Comparison of ENCODE assay signal across 8 mouse cellular contexts in genomic region chr5:45448676-45449075, GRCm38 (mm10). TPM values are rescaled to one million over a fixed set of nuclear protein-coding genes. Genes with fewer than 3 reads are reported as not detected.
DNase-seq lines count a peak whose midpoint lies in the region; ATAC-seq lines count a peak whose summit lies in the region.

No protein-coding gene starts in this region.

- no peak overlapping the region for H3K27ac ChIP-seq in forebrain, embryonic 10.5 days
- no peak overlapping the region for H3K27ac ChIP-seq in kidney, embryonic 14.5 days (ENCODE audit: low read depth, low read length)

- H3K4me2 ChIP-seq in kidney, embryonic 14.5 days (replicated peaks; ENCODE audit: low read depth, low read length), result peak overlapping the region; percentile 75

- peaks cover 27% of the 10 kb centered on the region for H3K4me1 ChIP-seq in forebrain, embryonic 10.5 days
- H3K4me1 ChIP-seq in kidney, embryonic 14.5 days (ENCODE audit: control insufficient read depth, insufficient read depth, low read length), result 0 out of 2 replicates have a peak, but pooled peaks cover 7% of the 10 kb centered on the region

- peak overlapping the region; percentile 63; the same call in 1 of the 2 replicates for H3K9ac ChIP-seq in kidney, embryonic 14.5 days (ENCODE audit: low read depth, low read length)

- H3K27me3 ChIP-seq in forebrain, embryonic 10.5 days (ENCODE audit: poor library complexity, severe bottlenecking), result no peaks in the 10 kb centered on the region
- H3K27me3 ChIP-seq in kidney, embryonic 14.5 days (ENCODE audit: control insufficient read depth, insufficient read depth, low read length), result no peaks in the 10 kb centered on the region

- peaks cover 16% of the 10 kb centered on the region for H3K36me3 ChIP-seq in forebrain, embryonic 10.5 days (replicated peaks)
- H3K36me3 ChIP-seq in kidney, embryonic 14.5 days (ENCODE audit: control insufficient read depth, insufficient read depth, low read length), result peaks cover 5% of the 10 kb centered on the region; the same call in 1 of the 2 replicates

- DNase-seq in right cerebral cortex, postnatal 4 days, result peak; percentile 24
- DNase-seq in right cerebral cortex, postnatal 36 days (ENCODE audit: low spot score in 2 of 2), result no peak
- no peak for DNase-seq in forebrain, embryonic 10.5 days (ENCODE audit: extremely low spot score, low spot score)
- DNase-seq in naive thymus-derived CD4-positive, alpha-beta T cell, adult 2 months (ENCODE audit: low read depth), result peak; percentile 7
- no peak for DNase-seq in frontal cortex, adult 2 months (ENCODE audit: extremely low spot score in 1 of 2, low spot score in 1 of 2)
- DNase-seq in gastrocnemius, postnatal 14 days, result no peak
- DNase-seq in embryo, embryonic 10 days (ENCODE audit: low spot score), result no peak

- H3K4me3 ChIP-seq in forebrain, embryonic 10.5 days, result peak overlapping the region; percentile 75
- H3K4me3 ChIP-seq in kidney, embryonic 14.5 days (ENCODE audit: low read length), result no peak overlapping the region; the same call in 1 of the 2 replicates

- 48% methylated on average over 5 of the region's 5 CpGs for WGBS in forebrain, embryonic 10.5 days
- WGBS in kidney, embryonic 14.5 days, result 72% methylated on average over 5 of the region's 5 CpGs

- intact Hi-C loops in gastrocnemius, postnatal 14 days (cut with DNase I; ENCODE audit: low total_unique reads), result no loop called here

- no peak for ATAC-seq in kidney, embryonic 14.5 days (ENCODE audit: low FRiP score, low TSS enrichment)

- no peaks in the 10 kb centered on the region for H3K9me3 ChIP-seq in forebrain, embryonic 10.5 days
- H3K9me3 ChIP-seq in kidney, embryonic 14.5 days (ENCODE audit: control insufficient read depth, low read length), result no peaks in the 10 kb centered on the region

RNA-seq across cellular contexts. Expression of gene Qdpr, which starts 1.4 kb away (rescaled TPM):
- 126 and 127 TPM in 2 replicates for polyA plus RNA-seq in forebrain, embryonic 10.5 days (2016; fragmentation: Nextera tagmentation; extraction: Ambion mirVana)
- 134 and 146 TPM in 2 replicates for polyA plus RNA-seq in kidney, embryonic 14.5 days (2014; fragmentation: Nextera tagmentation; extraction: Ambion mirVana)
- polyA plus RNA-seq in frontal cortex, adult 2 months (2012; rRNA removed), result 208 TPM in 2 replicates
- 100 to 1,000 TPM; 101 to 112 TPM for total RNA-seq in gastrocnemius, postnatal 14 days (2021)

RNA-seq across cellular contexts. Expression of gene Clrn2, which starts 4.9 kb away (rescaled TPM):
- polyA plus RNA-seq in forebrain, embryonic 10.5 days (2016; fragmentation: Nextera tagmentation; extraction: Ambion mirVana), result 0.15 TPM in 1 of 2 replicates, not detected in the other
- polyA plus RNA-seq in kidney, embryonic 14.5 days (2014; fragmentation: Nextera tagmentation; extraction: Ambion mirVana), result not detected in 2 replicates
- polyA plus RNA-seq in frontal cortex, adult 2 months (2012; rRNA removed), result 0.34 and 0.48 TPM in 2 replicates
- not detected for total RNA-seq in gastrocnemius, postnatal 14 days (2021)

RNA-seq across cellular contexts. Expression of gene Lap3, which starts 44.5 kb away (rescaled TPM):
- polyA plus RNA-seq in forebrain, embryonic 10.5 days (2016; fragmentation: Nextera tagmentation; extraction: Ambion mirVana), result 114 and 116 TPM in 2 replicates
- 88.3 and 112 TPM in 2 replicates for polyA plus RNA-seq in kidney, embryonic 14.5 days (2014; fragmentation: Nextera tagmentation; extraction: Ambion mirVana)
- 48.4 and 58.8 TPM in 2 replicates for polyA plus RNA-seq in frontal cortex, adult 2 months (2012; rRNA removed)
- 10 to 100 TPM; 72.6 to 76.4 TPM for total RNA-seq in gastrocnemius, postnatal 14 days (2021)

Comparison
In these comparisons a context has a peak if more than half of its experiments do, and no peak if none do; other contexts are left out.
1. DNase-seq: peak in right cerebral cortex, postnatal 4 days (single experiment) and naive thymus-derived CD4-positive, alpha-beta T cell, adult 2 months (single experiment); none in right cerebral cortex, postnatal 36 days (0 of 2), forebrain, embryonic 10.5 days (single experiment), frontal cortex, adult 2 months (0 of 2), gastrocnemius, postnatal 14 days (single experiment) and embryo, embryonic 10 days (single experiment).